Mouse (Mus musculus) activated CD4-positive, CD25-positive, alpha-beta regulatory T cell, adult 9 weeks (primary cell): ENCODE measurements around the gene Dmd. TPM values are rescaled to one million over a fixed set of nuclear protein-coding genes. Genes with fewer than 3 reads are reported as not detected.

Experiments
- polyA plus RNA-seq: library from polyadenylated mRNA; unstranded; fragments of 100-300 nt; shearing (Covaris generic); gene quantifications from one replicate; pipeline ENCODE4 v1.2.1, GENCODE M21; 2017

The Dmd gene
- 3.3 TPM for polyA plus RNA-seq

DNA sequence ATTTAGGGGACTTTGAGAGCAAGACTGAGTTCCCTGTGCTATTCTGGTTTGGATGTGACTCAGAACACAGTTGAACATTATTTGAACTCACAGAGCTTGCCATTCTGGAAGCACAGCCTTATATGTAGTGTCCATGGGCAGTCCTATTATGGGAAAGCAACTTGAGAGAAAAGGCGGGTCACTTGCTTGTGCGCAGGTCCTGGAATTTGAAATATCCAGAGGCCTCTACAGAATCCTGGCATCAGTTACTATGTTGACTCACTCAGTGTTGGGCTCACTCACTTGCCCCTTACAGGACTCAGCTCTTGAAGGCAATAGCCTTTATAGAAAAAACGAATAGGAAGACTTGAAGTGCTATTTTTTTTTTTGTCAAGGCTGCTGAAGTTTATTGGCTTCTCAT lies at the start of gene Dmd:
Gene Dmd (plus strand): TSS at position 241 of the 400 bp plus-strand sequence.

DNA sequence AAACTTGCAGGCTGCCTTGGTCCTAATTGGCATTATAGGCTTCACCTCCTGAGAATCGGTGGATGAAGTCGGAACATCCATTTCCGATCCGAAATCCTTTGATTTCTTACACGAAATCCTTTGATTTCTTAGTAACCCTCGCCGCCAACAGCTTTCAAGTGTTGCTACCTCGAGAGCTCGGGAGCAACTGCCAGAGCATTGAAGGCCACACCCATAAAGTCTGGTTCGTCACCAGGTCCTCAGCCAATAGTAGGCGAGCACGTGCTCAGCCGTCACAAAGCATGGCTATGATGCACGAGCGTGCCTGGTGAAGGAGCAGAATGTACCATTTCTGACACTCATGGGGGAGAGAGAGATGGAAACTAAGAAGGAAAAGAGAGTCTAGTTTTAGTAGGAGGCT lies 538.9 kb downstream of the Dmd start, which contains the start of gene Tsga8:
Gene Tsga8 (minus strand): TSS at position 327 of the 400 bp plus-strand sequence.

DNA sequence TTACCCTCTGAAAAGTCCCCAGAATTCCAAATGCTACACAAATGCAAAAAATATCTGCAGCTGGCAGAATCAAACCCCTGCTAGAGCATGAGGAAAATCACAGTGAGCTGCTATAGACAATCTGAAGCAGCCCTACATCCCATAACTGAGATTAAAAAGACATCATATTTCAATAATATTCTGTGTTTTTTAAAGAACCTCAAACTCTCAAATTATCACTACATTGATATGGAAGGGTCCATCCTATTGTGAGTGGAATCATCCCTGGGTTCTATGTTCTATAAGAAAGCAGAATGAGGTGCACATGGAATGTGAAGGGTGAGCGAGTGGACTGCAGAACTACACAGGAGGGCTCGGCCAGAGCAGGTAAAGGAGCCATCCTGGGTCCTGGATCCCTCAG lies 2300.7 kb downstream of the Dmd start, which contains the start of gene Fthl17a:
Gene Fthl17a (plus strand): TSS at position 301 of the 400 bp plus-strand sequence.

